Mouse (Mus musculus): Measurements from ENCODE around the gene Med10. TPM values are rescaled to one million over a fixed set of nuclear protein-coding genes. Genes with fewer than 3 reads are reported as not detected.

Gene Med10
- polyA plus RNA-seq, 1 experiment from 2014 or later: 175 TPM

- Histone ChIP-seq H3K4me1 (replicated peaks) (no peaks in the 10 kb centered on the region), H3K36me3 (no peaks in the 10 kb centered on the region), H3K27ac (no peak overlapping the region), H3K9ac (replicated peaks) (no peak overlapping the region), H3K9me3 (no peaks in the 10 kb centered on the region), H3K4me2 (replicated peaks) (no peak overlapping the region), H3K27me3 (no peaks in the 10 kb centered on the region), H3K4me3 (replicated peaks) (no peak overlapping the region)
- no peak for ATAC-seq
- 68% methylated on average over 7 of the region's 7 CpGs for WGBS
Observed at GRCm38 (mm10) chr13:69794808-69795207, 7.4 kb upstream of the Med10 start.

- peak overlapping the region; percentile 94 for H3K9ac ChIP-seq (replicated peaks)
- peak; percentile 96 for ATAC-seq
- H3K4me3 ChIP-seq (replicated peaks): peak overlapping the region; percentile 99
- WGBS: under 1% methylated on average over 55 of the region's 55 CpGs
- peaks cover 15% of the 10 kb centered on the region for H3K4me1 ChIP-seq (replicated peaks)
- no peaks in the 10 kb centered on the region for H3K27me3 ChIP-seq
- peak overlapping the region; percentile 25; the same call in 1 of the 2 replicates for H3K27ac ChIP-seq
- H3K9me3 ChIP-seq: no peaks in the 10 kb centered on the region
- peaks cover 25% of the 10 kb centered on the region for H3K36me3 ChIP-seq
- peak overlapping the region; percentile 100 for H3K4me2 ChIP-seq (replicated peaks)
Observed at GRCm38 (mm10) chr13:69809681-69810611, 7.8 kb downstream of the Med10 start.

- no peaks in the 10 kb centered on the region for H3K27me3 ChIP-seq
- no peaks in the 10 kb centered on the region for H3K9me3 ChIP-seq
- ATAC-seq: no peak
- peaks cover 35% of the 10 kb centered on the region for H3K36me3 ChIP-seq
- peak overlapping the region; percentile 94; the same call in 1 of the 2 replicates for H3K9ac ChIP-seq (replicated peaks)
- peaks cover 15% of the 10 kb centered on the region for H3K4me1 ChIP-seq (replicated peaks)
- no peak overlapping the region for H3K27ac ChIP-seq
- H3K4me3 ChIP-seq (replicated peaks): peak overlapping the region; percentile 99
- H3K4me2 ChIP-seq (replicated peaks): peak overlapping the region; percentile 100
- WGBS: 92% methylated on average over 14 of the region's 14 CpGs
Observed at GRCm38 (mm10) chr13:69810936-69811680, 8.9 kb downstream of the Med10 start.

- H3K4me3 ChIP-seq (replicated peaks): no peak overlapping the region
- WGBS: 92% methylated on average over 5 of the region's 5 CpGs
- no peak overlapping the region for H3K4me2 ChIP-seq (replicated peaks)
- H3K9me3 ChIP-seq: no peaks in the 10 kb centered on the region
- H3K36me3 ChIP-seq: peaks cover 55% of the 10 kb centered on the region
- H3K4me1 ChIP-seq (replicated peaks): peaks cover 15% of the 10 kb centered on the region
- ATAC-seq: no peak
- H3K27ac ChIP-seq: no peak overlapping the region
- H3K27me3 ChIP-seq: no peaks in the 10 kb centered on the region
- H3K9ac ChIP-seq (replicated peaks): no peak overlapping the region
Observed at GRCm38 (mm10) chr13:69813870-69814269, 11.7 kb downstream of the Med10 start.

- no peak overlapping the region for H3K27ac ChIP-seq
- H3K9me3 ChIP-seq: no peaks in the 10 kb centered on the region
- H3K9ac ChIP-seq (replicated peaks): no peak overlapping the region
- 91% methylated on average over 4 of the region's 4 CpGs for WGBS
- peaks cover 47% of the 10 kb centered on the region for H3K36me3 ChIP-seq
- ATAC-seq: no peak
- H3K4me3 ChIP-seq (replicated peaks): no peak overlapping the region
- no peaks in the 10 kb centered on the region for H3K27me3 ChIP-seq
- peaks cover 5% of the 10 kb centered on the region; the same call in 1 of the 2 replicates for H3K4me1 ChIP-seq (replicated peaks)
- H3K4me2 ChIP-seq (replicated peaks): no peak overlapping the region
Observed at GRCm38 (mm10) chr13:69818306-69818705, 16.1 kb downstream of the Med10 start.

GRCm38 (mm10) chr13:69821169-69821822 is 19.1 kb downstream of the Med10 start:
- WGBS: 68% methylated on average over 3 of the region's 3 CpGs
- no peak for ATAC-seq

GRCm38 (mm10) chr13:69823920-69824637 is 21.9 kb downstream of the Med10 start:
- 57% methylated on average over 19 of the region's 19 CpGs for WGBS
- H3K4me1 ChIP-seq (replicated peaks): peaks cover 23% of the 10 kb centered on the region; the same call in 1 of the 2 replicates
- H3K4me2 ChIP-seq (replicated peaks): no peak overlapping the region
- no peak overlapping the region for H3K9ac ChIP-seq (replicated peaks)
- no peak overlapping the region for H3K4me3 ChIP-seq (replicated peaks)
- peak; percentile 29; the same call in 1 of the 2 replicates for ATAC-seq
- H3K27me3 ChIP-seq: no peaks in the 10 kb centered on the region
- H3K27ac ChIP-seq: peak overlapping the region; percentile 60
- H3K36me3 ChIP-seq: no peaks in the 10 kb centered on the region
- no peaks in the 10 kb centered on the region for H3K9me3 ChIP-seq

More at GRCm38 (mm10) chr13:69821169-69821822, 19.1 kb downstream of the Med10 start:
- H3K36me3 ChIP-seq: peaks cover 19% of the 10 kb centered on the region
- no peaks in the 10 kb centered on the region for H3K9me3 ChIP-seq
- no peaks in the 10 kb centered on the region for H3K27me3 ChIP-seq
- H3K4me3 ChIP-seq (replicated peaks): no peak overlapping the region
- no peak overlapping the region for H3K27ac ChIP-seq
- H3K9ac ChIP-seq (replicated peaks): no peak overlapping the region
- H3K4me1 ChIP-seq (replicated peaks): peaks cover 23% of the 10 kb centered on the region; the same call in 1 of the 2 replicates
- H3K4me2 ChIP-seq (replicated peaks): no peak overlapping the region

GRCm38 (mm10) chr13:69825396-69826095 is 23.4 kb downstream of the Med10 start:
- Histone ChIP-seq H3K4me3 (replicated peaks) (no peak overlapping the region), H3K9ac (replicated peaks) (no peak overlapping the region), H3K4me2 (replicated peaks) (no peak overlapping the region), H3K27ac (peak overlapping the region; percentile 44), H3K9me3 (no peaks in the 10 kb centered on the region), H3K27me3 (no peaks in the 10 kb centered on the region), H3K36me3 (no peaks in the 10 kb centered on the region), H3K4me1 (replicated peaks) (peaks cover 23% of the 10 kb centered on the region; the same call in 1 of the 2 replicates)
- peak; percentile 74 for ATAC-seq
- WGBS: 39% methylated on average over 8 of the region's 8 CpGs

- Histone ChIP-seq H3K9me3 (no peaks in the 10 kb centered on the region), H3K4me3 (replicated peaks) (no peak overlapping the region), H3K4me2 (replicated peaks) (no peak overlapping the region), H3K27me3 (no peaks in the 10 kb centered on the region), H3K9ac (replicated peaks) (no peak overlapping the region), H3K4me1 (replicated peaks) (peaks cover 5% of the 10 kb centered on the region; the same call in 1 of the 2 replicates), H3K36me3 (no peaks in the 10 kb centered on the region), H3K27ac (no peak overlapping the region)
- no peak for ATAC-seq
- 94% methylated on average over 8 of the region's 8 CpGs for WGBS
Observed at GRCm38 (mm10) chr13:69830606-69831005, 28.4 kb downstream of the Med10 start.

GRCm38 (mm10) chr13:69832578-69832977 is 30.4 kb downstream of the Med10 start:
- H3K4me3 ChIP-seq (replicated peaks): no peak overlapping the region
- H3K36me3 ChIP-seq: no peaks in the 10 kb centered on the region
- no peak overlapping the region for H3K9ac ChIP-seq (replicated peaks)
- no peak overlapping the region for H3K27ac ChIP-seq
- H3K4me2 ChIP-seq (replicated peaks): no peak overlapping the region
- ATAC-seq: no peak
- 89% methylated on average over 9 of the region's 9 CpGs for WGBS
- no peaks in the 10 kb centered on the region for H3K27me3 ChIP-seq
- no peaks in the 10 kb centered on the region for H3K4me1 ChIP-seq (replicated peaks)
- H3K9me3 ChIP-seq: no peaks in the 10 kb centered on the region

- H3K4me2 ChIP-seq (replicated peaks): no peak overlapping the region
- no peaks in the 10 kb centered on the region for H3K4me1 ChIP-seq (replicated peaks)
- H3K9ac ChIP-seq (replicated peaks): no peak overlapping the region
- no peak overlapping the region for H3K4me3 ChIP-seq (replicated peaks)
- no peak for ATAC-seq
- no peaks in the 10 kb centered on the region for H3K36me3 ChIP-seq
- H3K27me3 ChIP-seq: no peaks in the 10 kb centered on the region
- no peak overlapping the region for H3K27ac ChIP-seq
- H3K9me3 ChIP-seq: no peaks in the 10 kb centered on the region
- WGBS: 92% methylated on average over 11 of the region's 11 CpGs
Observed at GRCm38 (mm10) chr13:69833416-69833815, 31.2 kb downstream of the Med10 start.

Data from midbrain, embryonic 13.5 days (tissue).